Mouse (Mus musculus) retina, postnatal 1 day (tissue): ENCODE results near the gene Wdr43.

ENCODE experiments used
- DNase-seq: peaks from one replicate; pipeline ENCODE4 v3.0.0-alpha.2; 2012

Gene Wdr43

GRCm38 (mm10) chr17:71707715-71708114 lies 92.0 kb downstream of the Wdr43 start:
- no peak for DNase-seq
